13 mouse cellular contexts compared by ENCODE assay signal in genomic region chr7:83717021-83717725, GRCm38 (mm10). TPM values are rescaled to one million over a fixed set of nuclear protein-coding genes. Genes with fewer than 3 reads are reported as not detected.
A peak's percentile ranks its signal among the peaks of the same experiment; 100 is the strongest.
DNase-seq lines count a peak whose midpoint lies in the region; ATAC-seq and TF ChIP-seq lines count a peak whose summit lies in the region.
"Had no signal": no experiment of that assay in that cellular context is flagged by ENCODE, and none has a peak within 500 bp of the region (broad histone marks: within the 10 kb centered on the region; RNA-seq: fewer than 3 reads in every experiment).

No protein-coding gene starts in this region.

- no peak for TF ChIP-seq CTCF in embryonic fibroblast, embryonic 13.5 days (IDR thresholded peaks at IDR 0.05; ENCODE audit: borderline replicate concordance, insufficient read depth, low read length)

- no peaks in the 10 kb centered on the region for H3K4me1 ChIP-seq in kidney, embryonic 14.5 days (ENCODE audit: control insufficient read depth, insufficient read depth, low read length)
- peaks cover 9% of the 10 kb centered on the region; the same call in 1 of the 2 replicates for H3K4me1 ChIP-seq in embryonic fibroblast, embryonic 13.5 days (ENCODE audit: control insufficient read depth, insufficient read depth, low read length)
- H3K4me1 ChIP-seq: heart, embryonic 15.5 days; intestine, embryonic 15.5 days; limb, embryonic 13.5 days; neural tube, embryonic 13.5 days had no signal

- no peaks in the 10 kb centered on the region for H3K27me3 ChIP-seq in kidney, embryonic 14.5 days (ENCODE audit: control insufficient read depth, insufficient read depth, low read length)
- H3K27me3 ChIP-seq: heart, embryonic 15.5 days; intestine, embryonic 15.5 days; limb, embryonic 13.5 days; neural tube, embryonic 13.5 days had no signal

- DNase-seq in kidney, postnatal 25 days, result no peak
- DNase-seq in 416B (ENCODE audit: low read depth) (peak; percentile 90), NIH3T3 (ENCODE audit: low read depth) (peak; percentile 85)
- DNase-seq in urinary bladder, postnatal 36 days (ENCODE audit: low spot score in 2 of 2), result no peak
- DNase-seq in embryo, embryonic 10.5 days (ENCODE audit: low spot score), result no peak
- DNase-seq: adrenal gland, postnatal 36 days had no signal

- no peak overlapping the region for H3K4me3 ChIP-seq in kidney, embryonic 14.5 days (ENCODE audit: low read length)
- H3K4me3 ChIP-seq in embryonic fibroblast, embryonic 13.5 days (ENCODE audit: insufficient read depth, low read length), result no peak overlapping the region
- H3K4me3 ChIP-seq: heart, embryonic 15.5 days; intestine, embryonic 15.5 days; limb, embryonic 13.5 days; neural tube, embryonic 13.5 days had no signal

- H3K4me2 ChIP-seq in kidney, embryonic 14.5 days (replicated peaks; ENCODE audit: low read depth, low read length), result no peak overlapping the region
- H3K4me2 ChIP-seq: heart, embryonic 15.5 days; intestine, embryonic 15.5 days; limb, embryonic 13.5 days; neural tube, embryonic 13.5 days had no signal

- 43% methylated on average over 5 of the region's 5 CpGs for WGBS in kidney, embryonic 14.5 days

- ATAC-seq in kidney, embryonic 14.5 days (ENCODE audit: low FRiP score, low TSS enrichment), result 0 out of 2 replicates have a peak, but pooled peaks have one; percentile 20
- ATAC-seq: intestine, embryonic 15.5 days had no signal

- H3K9ac ChIP-seq in kidney, embryonic 14.5 days (ENCODE audit: low read depth, low read length), result no peak overlapping the region
- H3K9ac ChIP-seq: heart, embryonic 15.5 days; intestine, embryonic 15.5 days; limb, embryonic 13.5 days; neural tube, embryonic 13.5 days had no signal

- TF ChIP-seq POLR2A in embryonic fibroblast, embryonic 13.5 days (IDR thresholded peaks at IDR 0.05; ENCODE audit: low read depth, low read length), result no peak

- no peak overlapping the region for H3K27ac ChIP-seq in kidney, embryonic 14.5 days (ENCODE audit: low read depth, low read length)
- peak overlapping the region; percentile 65 for H3K27ac ChIP-seq in embryonic fibroblast, embryonic 13.5 days (ENCODE audit: insufficient read depth, low read length)
- H3K27ac ChIP-seq: heart, embryonic 15.5 days; intestine, embryonic 15.5 days; limb, embryonic 13.5 days; macrophage; neural tube, embryonic 13.5 days had no signal

- H3K9me3 ChIP-seq in kidney, embryonic 14.5 days (ENCODE audit: control insufficient read depth, low read length), result peaks cover 3% of the 10 kb centered on the region; the same call in 1 of the 2 replicates
- H3K9me3 ChIP-seq: heart, embryonic 15.5 days; intestine, embryonic 15.5 days; neural tube, embryonic 13.5 days had no signal

- H3K36me3 ChIP-seq in kidney, embryonic 14.5 days (ENCODE audit: control insufficient read depth, insufficient read depth, low read length), result no peaks in the 10 kb centered on the region
- H3K36me3 ChIP-seq: heart, embryonic 15.5 days; intestine, embryonic 15.5 days; neural tube, embryonic 13.5 days had no signal

RNA-seq across cellular contexts. Expression of gene Il16, which starts 28.4 kb away (rescaled TPM):
- 1.6 and 2.5 TPM in 2 replicates for polyA plus RNA-seq in kidney, embryonic 14.5 days (2014; fragmentation: Nextera tagmentation; extraction: Ambion mirVana)
- polyA plus RNA-seq in embryonic fibroblast, embryonic 13.5 days (2011; ENCODE audit: insufficient read length, low read depth, missing spikeins), result 0.47 TPM in 1 of 2 replicates, not detected in the other

Comparison
In these comparisons a context has a peak if more than half of its experiments do, and no peak if none do; other contexts are left out.
1. DNase-seq: peak in 416B (single experiment) and NIH3T3 (single experiment); none in kidney, postnatal 25 days (0 of 2), urinary bladder, postnatal 36 days (0 of 2) and embryo, embryonic 10.5 days (single experiment).